Mouse (Mus musculus) bone marrow macrophage, adult 2 months (primary cell): Measurements from ENCODE around the gene Mprip. TPM values are rescaled to one million over a fixed set of nuclear protein-coding genes. Genes with fewer than 3 reads are reported as not detected.

Source experiments
- H3K27ac ChIP-seq: 2 replicates; pipeline ENCODE4 v1.5.1; 2012; ENCODE audit warnings: low read depth, low read length; ENCODE audit not compliant: insufficient read depth
- H3K4me1 ChIP-seq: 2 replicates; pipeline ENCODE4 v1.6.1; 2012; ENCODE audit warnings: low read length; ENCODE audit not compliant: control insufficient read depth, insufficient read depth
- H3K4me3 ChIP-seq: 2 replicates; pipeline ENCODE4 v1.5.1; 2012; ENCODE audit warnings: mild to moderate bottlenecking, low read length, moderate library complexity; ENCODE audit not compliant: insufficient read depth
- CTCF ChIP-seq: IDR thresholded peaks from 2 replicates; pipeline ENCODE4 v1.5.1; 2012; ENCODE audit warnings: low read depth, mild to moderate bottlenecking, low read length, moderate library complexity
- POLR2A ChIP-seq: IDR thresholded peaks from 2 replicates; pipeline ENCODE4 v1.6.1; 2012; ENCODE audit warnings: mild to moderate bottlenecking, low read depth, low read length, borderline replicate concordance
- polyA plus RNA-seq: library from polyadenylated mRNA; stranded (reverse); fragments of >200 nt; gene quantifications from 2 replicates; pipeline ENCODE4 v1.2.4, GENCODE M21; 2012; ENCODE audit not compliant: missing spikeins, insufficient read depth, insufficient read length

Mprip gene
- polyA plus RNA-seq, 1 experiment: 55.9 TPM

DNA sequence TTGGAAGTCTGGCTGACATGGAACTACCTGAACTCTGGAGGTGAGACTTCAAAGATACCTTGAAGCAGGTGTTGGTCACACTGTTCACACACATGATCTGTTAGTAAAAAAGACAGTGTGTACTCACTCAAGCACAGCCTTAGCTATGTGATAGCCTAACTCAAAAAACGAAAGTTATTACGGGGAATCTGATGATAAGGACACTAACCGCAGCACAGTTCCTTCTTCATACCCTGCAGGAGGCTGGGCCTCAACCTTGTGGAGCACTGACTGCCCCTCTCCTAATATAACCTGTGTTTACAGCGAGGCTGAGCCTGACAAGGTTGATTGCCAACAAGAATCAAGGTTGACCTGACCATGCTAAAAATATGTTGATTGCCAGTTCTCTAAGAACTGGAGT, 113.4 kb downstream of the Mprip start:
- no peak overlapping the region for H3K27ac ChIP-seq

DNA sequence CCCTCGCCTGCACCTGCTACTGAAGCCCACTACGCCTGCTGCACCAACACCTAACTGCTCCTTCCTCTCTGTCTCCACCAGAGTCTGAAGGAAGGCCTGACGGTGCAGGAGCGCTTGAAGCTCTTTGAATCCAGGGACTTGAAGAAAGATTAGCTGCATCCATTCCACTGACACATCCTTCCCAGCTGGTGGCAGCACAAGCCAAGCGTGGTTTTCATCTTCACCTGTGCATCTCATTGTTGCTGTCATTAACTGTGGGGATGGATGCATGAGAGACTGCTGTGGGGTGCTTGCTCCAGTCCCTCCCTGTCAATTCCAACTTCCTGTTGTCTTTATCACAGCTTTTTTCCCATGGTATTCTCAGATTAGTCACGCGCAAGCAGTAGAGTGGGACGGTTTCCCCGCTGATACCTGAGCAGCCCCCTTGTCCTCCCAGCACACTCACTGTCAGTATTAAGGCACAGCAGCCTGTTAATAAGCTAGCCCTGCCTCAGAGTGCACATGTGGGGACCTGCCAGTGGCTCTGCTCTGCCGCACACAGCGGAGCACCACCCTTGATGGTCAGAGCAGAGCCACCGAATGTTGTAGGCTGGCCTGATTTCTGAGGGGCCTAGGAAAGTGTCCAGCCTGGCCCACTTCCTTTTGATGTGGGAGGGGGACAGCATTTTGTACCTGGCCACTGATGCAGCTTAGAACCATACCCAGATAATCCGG, 114.5 kb downstream of the Mprip start:
- Histone ChIP-seq H3K27ac (no peak overlapping the region), H3K4me1 (peaks cover 6% of the 10 kb centered on the region), H3K4me3 (no peak overlapping the region)
- TF ChIP-seq POLR2A (no peak), CTCF (no peak)

More for the DNA sequence above, 113.4 kb downstream of the Mprip start:
- TF ChIP-seq CTCF (no peak), POLR2A (no peak)
- Histone ChIP-seq H3K4me3 (no peak overlapping the region), H3K4me1 (peaks cover 6% of the 10 kb centered on the region)

DNA sequence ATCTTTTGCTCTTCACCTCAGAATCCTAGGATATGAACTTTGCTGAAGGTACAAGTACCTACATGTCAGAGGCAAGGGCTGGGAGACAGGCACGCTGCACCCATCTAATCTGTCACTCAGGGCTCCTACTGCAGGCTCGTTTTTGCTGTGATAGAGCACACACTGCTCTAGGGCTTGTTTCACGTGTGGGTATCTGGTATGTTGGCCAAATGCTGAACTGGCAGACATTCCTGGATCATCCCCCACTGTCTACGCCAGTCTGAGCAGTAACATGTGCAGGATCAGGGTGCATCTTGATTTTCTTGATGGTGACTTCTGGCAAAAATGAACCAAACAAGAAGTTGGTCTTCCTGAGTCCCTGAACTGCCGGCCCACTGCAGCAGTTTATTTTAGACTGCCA, 116.2 kb downstream of the Mprip start:
- Histone ChIP-seq H3K27ac (no peak overlapping the region), H3K4me3 (no peak overlapping the region)
- TF ChIP-seq CTCF: no peak
- TF ChIP-seq POLR2A: no peak

DNA sequence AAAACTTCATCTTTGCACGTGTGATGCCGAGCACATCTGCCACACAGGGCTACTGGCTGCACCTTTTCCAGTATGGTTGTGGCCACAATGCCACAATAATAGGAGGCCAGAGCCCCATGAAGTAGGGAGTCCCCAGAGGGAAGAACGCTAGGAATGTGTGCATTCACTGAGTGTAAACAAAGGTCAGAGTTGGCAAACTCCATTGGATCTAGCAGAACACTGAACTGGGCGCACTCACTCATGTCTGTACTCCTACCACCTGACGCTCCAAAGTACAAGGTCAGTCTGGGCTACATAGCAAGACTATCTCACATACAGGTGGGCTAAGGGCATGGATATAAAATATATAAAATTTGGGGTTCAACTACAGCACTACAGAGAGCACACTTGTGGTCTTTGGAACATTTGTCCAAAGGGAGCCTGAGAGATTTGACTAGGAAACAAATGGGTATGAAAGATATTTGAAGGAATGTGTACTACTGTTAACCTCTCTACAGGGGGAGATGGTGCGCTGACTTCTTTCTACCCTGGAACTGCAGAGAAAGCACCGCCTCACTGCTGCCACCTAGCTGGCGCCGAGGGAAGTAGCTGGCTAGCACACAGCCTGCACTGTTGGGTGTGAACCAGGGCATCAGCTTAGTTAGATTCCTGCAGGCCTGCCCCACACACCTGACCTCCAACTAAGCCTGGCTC, 117.2 kb downstream of the Mprip start:
- Histone ChIP-seq H3K4me3 (no peak overlapping the region), H3K27ac (no peak overlapping the region), H3K4me1 (peaks cover 6% of the 10 kb centered on the region)
- TF ChIP-seq POLR2A (no peak), CTCF (peak; percentile 68)

More for the DNA sequence above, 116.2 kb downstream of the Mprip start:
- peaks cover 6% of the 10 kb centered on the region for H3K4me1 ChIP-seq

DNA sequence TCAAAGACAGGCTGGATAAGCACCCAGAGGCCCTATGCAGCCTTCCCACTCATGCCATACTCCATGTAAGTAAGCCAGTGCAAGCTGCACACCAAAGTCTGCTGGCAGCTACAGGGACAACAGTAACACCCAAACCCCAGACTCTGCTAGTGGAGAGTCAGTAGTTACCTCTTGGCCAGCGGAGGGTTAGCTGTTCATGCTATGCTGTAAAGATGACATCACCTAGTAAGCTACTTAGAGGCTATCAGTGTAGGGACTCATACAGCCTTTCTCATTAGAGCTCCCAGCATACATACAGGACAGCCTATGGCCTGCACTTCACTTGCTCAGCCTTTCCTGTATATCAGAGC, 117.7 kb downstream of the Mprip start:
- TF ChIP-seq CTCF (no peak), POLR2A (no peak)
- no peak overlapping the region for H3K27ac ChIP-seq
- peaks cover 6% of the 10 kb centered on the region for H3K4me1 ChIP-seq
- H3K4me3 ChIP-seq: no peak overlapping the region

DNA sequence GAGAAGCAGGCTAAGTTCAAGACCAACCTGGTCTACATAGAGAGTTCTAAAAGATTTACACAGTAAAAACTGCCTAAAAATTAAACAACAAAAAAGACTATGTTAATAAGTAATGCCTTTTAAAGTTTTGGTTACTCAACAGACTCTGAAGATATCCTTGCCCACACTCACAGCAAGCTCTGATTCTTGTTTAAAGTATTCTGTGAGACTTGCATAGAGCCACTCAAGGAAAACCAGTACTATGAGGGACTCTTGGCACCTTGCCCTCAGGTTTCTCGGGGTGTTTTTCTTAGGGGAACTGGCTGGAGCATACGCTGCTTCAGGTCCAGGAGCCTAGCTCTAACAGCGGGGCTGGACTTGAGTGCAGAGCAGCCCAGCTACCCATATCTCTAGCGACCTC, 118.3 kb downstream of the Mprip start:
- no peak for TF ChIP-seq POLR2A
- no peak for TF ChIP-seq CTCF

DNA sequence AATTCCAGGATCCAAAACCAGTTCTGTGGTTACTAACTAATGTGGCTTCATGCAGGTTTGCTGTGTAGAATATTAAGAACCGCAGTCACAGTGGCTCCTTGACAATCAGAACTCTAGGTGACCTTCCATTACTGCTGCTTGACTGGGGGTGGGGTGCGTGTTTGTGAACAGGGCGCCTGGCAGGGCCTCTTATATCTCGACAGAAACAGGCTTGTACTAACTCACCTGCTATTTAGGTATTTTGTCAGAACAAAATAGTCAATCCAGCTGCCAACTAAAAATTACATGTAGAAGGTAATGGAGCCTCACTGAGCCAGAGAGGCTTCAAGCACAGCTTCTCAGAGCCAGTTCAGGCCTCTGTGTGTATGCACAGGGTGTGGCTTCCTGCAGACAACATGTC, 119.1 kb downstream of the Mprip start:
- H3K4me1 ChIP-seq: no peaks in the 10 kb centered on the region
- H3K4me3 ChIP-seq: no peak overlapping the region
- no peak overlapping the region for H3K27ac ChIP-seq
- TF ChIP-seq CTCF (no peak), POLR2A (no peak)

More for the DNA sequence above, 118.3 kb downstream of the Mprip start:
- Histone ChIP-seq H3K4me1 (peaks cover 3% of the 10 kb centered on the region), H3K27ac (no peak overlapping the region), H3K4me3 (no peak overlapping the region)

DNA sequence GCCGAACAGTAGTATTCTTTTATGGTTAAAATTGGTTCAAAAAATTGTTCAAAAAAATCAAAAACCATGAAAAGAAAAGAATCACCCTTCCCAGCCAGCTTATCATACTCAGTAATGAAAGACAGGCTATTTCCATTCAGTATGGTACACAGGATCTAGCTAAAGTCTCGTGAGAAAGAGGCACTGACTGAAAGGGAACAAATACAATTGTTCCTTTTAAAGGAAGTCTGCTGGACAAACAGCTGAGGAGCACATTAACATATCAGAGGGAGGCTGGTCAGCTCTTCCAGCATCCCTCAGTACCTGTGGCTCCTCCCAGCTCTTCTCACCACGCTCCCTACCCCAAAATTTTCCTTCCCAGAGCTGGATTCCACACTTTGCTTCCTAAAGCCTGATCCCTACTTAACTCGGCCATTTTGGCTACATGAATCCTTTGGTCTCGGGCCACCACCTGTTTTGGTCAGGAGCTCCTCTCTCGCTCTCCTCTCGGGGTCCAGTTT, 121.0 kb downstream of the Mprip start:
- no peak overlapping the region for H3K27ac ChIP-seq
- TF ChIP-seq POLR2A (no peak), CTCF (no peak)
- H3K4me1 ChIP-seq: no peaks in the 10 kb centered on the region
- H3K4me3 ChIP-seq: no peak overlapping the region

DNA sequence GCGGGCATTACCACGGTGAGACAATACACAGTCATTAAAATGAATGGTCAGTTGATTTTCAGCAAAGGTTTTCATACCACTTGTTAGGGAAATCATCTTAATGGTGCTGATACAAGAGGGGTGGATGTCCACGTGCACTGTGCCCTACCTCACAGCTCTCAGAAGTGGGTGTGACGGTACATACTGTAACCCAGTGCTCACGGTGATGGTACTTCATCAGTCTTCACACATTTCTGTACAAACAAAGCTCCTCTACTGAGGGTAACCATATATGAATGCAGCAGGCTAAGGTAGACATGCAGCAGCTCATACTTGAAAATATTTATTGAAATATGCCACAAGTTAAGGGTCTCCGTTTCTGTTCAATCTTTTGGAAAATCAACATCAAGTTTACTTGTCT, 122.5 kb downstream of the Mprip start:
- TF ChIP-seq POLR2A (no peak), CTCF (no peak)
- no peak overlapping the region for H3K27ac ChIP-seq
- no peaks in the 10 kb centered on the region for H3K4me1 ChIP-seq
- H3K4me3 ChIP-seq: no peak overlapping the region
